Mouse (Mus musculus) MEL (cell line): ENCODE measurements at regions not wholly inside any gene's neighbourhood (a gene's known extent, or its start where the extent isn't known, plus 50 kb on each side); places are given as distances from the start of the nearest gene placed in this dataset.

Experiments
- DNase-seq: peaks from one replicate; pipeline ENCODE4 v3.0.0; 2011; ENCODE audit warnings: low read depth, low spot score
- H3K27ac ChIP-seq: 2 replicates; pipeline ENCODE4 v1.5.1; 2012; ENCODE audit warnings: low read depth, mild to moderate bottlenecking, control low read depth, low read length, moderate library complexity; ENCODE audit not compliant: control insufficient read depth
- H3K27me3 ChIP-seq, 2 experiments: fragments of 150-350 bp in 1 of 2; sonication (generic) in 1 of 2; 2 replicates each; pipeline ENCODE4 v1.6.1; 2012; ENCODE audit warnings: low read length in 2 of 2, mild to moderate bottlenecking in 2 of 2, improper control_type of control experiment in 1 of 2, moderate library complexity in 1 of 2; ENCODE audit not compliant: insufficient read depth in 2 of 2, control insufficient read depth in 1 of 2
- H3K36me3 ChIP-seq, 2 experiments: 2 replicates each; pipeline ENCODE4 v1.6.1; 2012 to 2014; ENCODE audit warnings: low read length in 2 of 2, improper control_type of control experiment in 1 of 2, inconsistent platforms in 1 of 2, mild to moderate bottlenecking in 1 of 2; ENCODE audit not compliant: insufficient read depth in 2 of 2, control insufficient read depth in 1 of 2
- H3K4me1 ChIP-seq, 2 experiments: fragments of 150-350 bp in 1 of 2; sonication (generic) in 1 of 2; 2 replicates each; pipeline ENCODE4 v1.6.1; 2012; ENCODE audit warnings: low read length in 2 of 2, improper control_type of control experiment in 1 of 2, mild to moderate bottlenecking in 1 of 2; ENCODE audit not compliant: insufficient read depth in 2 of 2, control insufficient read depth in 1 of 2
- H3K4me3 ChIP-seq, 2 experiments: fragments of 150-350 bp in 1 of 2; sonication (generic) in 1 of 2; 2 replicates each; pipeline ENCODE4 v1.5.1; 2012; ENCODE audit warnings: low read depth in 2 of 2, low read length in 2 of 2, mild to moderate bottlenecking in 2 of 2, moderate library complexity in 2 of 2, control low read depth in 1 of 2, improper control_type of control experiment in 1 of 2; ENCODE audit not compliant: control insufficient read depth in 1 of 2, insufficient read depth in 1 of 2
- H3K79me2 ChIP-seq: 2 replicates; pipeline ENCODE4 v1.6.1; 2012; ENCODE audit warnings: mild to moderate bottlenecking, low read length, moderate library complexity; ENCODE audit not compliant: control insufficient read depth, poor library complexity, insufficient read depth
- H3K9ac ChIP-seq: 2 replicates; pipeline ENCODE4 v1.6.1; 2012; ENCODE audit warnings: low read depth, mild to moderate bottlenecking, control low read depth, low read length, moderate library complexity; ENCODE audit not compliant: control insufficient read depth, poor library complexity, severe bottlenecking
- H3K9me3 ChIP-seq: fragments of 150-350 bp; sonication (generic); replicated peaks from 2 replicates; pipeline ENCODE4 v1.6.1; 2012; ENCODE audit warnings: mild to moderate bottlenecking, low read length, improper control_type of control experiment, moderate library complexity; ENCODE audit not compliant: insufficient read depth
- E2F4 ChIP-seq: IDR thresholded peaks from 2 replicates; pipeline ENCODE4 v1.6.1; 2011; ENCODE audit warnings: low read depth, low read length, improper control_type of control experiment, borderline replicate concordance
- ELF1 ChIP-seq: IDR thresholded peaks from 2 replicates; pipeline ENCODE4 v1.6.1; 2014; ENCODE audit warnings: low read depth, mild to moderate bottlenecking, inconsistent platforms, low read length, improper control_type of control experiment, moderate library complexity
- EP300 ChIP-seq, 2 experiments: IDR thresholded peaks; 2 replicates each; pipeline ENCODE4 v1.6.1; 2011; ENCODE audit warnings: improper control_type of control experiment in 2 of 2, low read length in 2 of 2, low read depth in 1 of 2, mild to moderate bottlenecking in 1 of 2
- GATA1 ChIP-seq: IDR thresholded peaks from 2 replicates; pipeline ENCODE4 v1.6.1; 2011; ENCODE audit warnings: low read depth, low read length, improper control_type of control experiment
- MAZ ChIP-seq: IDR thresholded peaks from 2 replicates; pipeline ENCODE4 v1.6.1; 2012; ENCODE audit warnings: low read depth, mild to moderate bottlenecking, inconsistent platforms, low read length, improper control_type of control experiment
- MXI1 ChIP-seq: IDR thresholded peaks from 2 replicates; pipeline ENCODE4 v1.6.1; 2011; ENCODE audit warnings: mild to moderate bottlenecking, low read depth, low read length, improper control_type of control experiment
- MYC ChIP-seq: IDR thresholded peaks from 2 replicates; pipeline ENCODE4 v1.6.1; 2011; ENCODE audit warnings: low read depth, mild to moderate bottlenecking, low read length, improper control_type of control experiment, moderate library complexity
- POLR2AphosphoS2 ChIP-seq: IDR thresholded peaks from 2 replicates; pipeline ENCODE4 v1.6.1; 2011; ENCODE audit warnings: low read length, improper control_type of control experiment
- POLR2AphosphoS5 ChIP-seq: IDR thresholded peaks from 2 replicates; pipeline ENCODE4 v1.6.1; 2012; ENCODE audit warnings: low read depth, borderline replicate concordance, mild to moderate bottlenecking, inconsistent platforms, low read length, moderate library complexity, mixed read lengths
- RCOR1 ChIP-seq: IDR thresholded peaks from 2 replicates; pipeline ENCODE4 v1.6.1; 2012; ENCODE audit warnings: low read depth, mild to moderate bottlenecking, inconsistent platforms, low read length, improper control_type of control experiment
- TBP ChIP-seq: IDR thresholded peaks from 2 replicates; pipeline ENCODE4 v1.8.0; 2011; ENCODE audit warnings: low read depth, low read length, improper control_type of control experiment
- TCF12 ChIP-seq: IDR thresholded peaks from 2 replicates; pipeline ENCODE4 v1.6.1; 2014; ENCODE audit warnings: low read depth, mild to moderate bottlenecking, inconsistent platforms, low read length, improper control_type of control experiment, moderate library complexity
- ZC3H11A ChIP-seq: IDR thresholded peaks from 2 replicates; pipeline ENCODE4 v1.6.1; 2012; ENCODE audit warnings: low read depth, mild to moderate bottlenecking, inconsistent platforms, low read length, improper control_type of control experiment
- ZMIZ1 ChIP-seq: IDR thresholded peaks from 2 replicates; pipeline ENCODE4 v1.6.1; 2012; ENCODE audit warnings: low read depth, mild to moderate bottlenecking, inconsistent platforms, low read length, improper control_type of control experiment, moderate library complexity
- ZNF384 ChIP-seq: IDR thresholded peaks from 2 replicates; pipeline ENCODE4 v1.6.1; 2012; ENCODE audit warnings: low read depth, mild to moderate bottlenecking, inconsistent platforms, low read length, improper control_type of control experiment

GRCm38 (mm10) chr1:77209395-77209794 is 305.5 kb downstream of the Epha4 start:
- Histone ChIP-seq H3K9ac (no peak overlapping the region), H3K36me3 (no peaks in the 10 kb centered on the region), H3K27ac (no peak overlapping the region), H3K4me3 (no peak overlapping the region), H3K79me2 (no peaks in the 10 kb centered on the region), H3K4me1 (no peaks in the 10 kb centered on the region), H3K27me3 (no peaks in the 10 kb centered on the region), H3K9me3 (no peaks in the 10 kb centered on the region)
- no peak for DNase-seq
- TF ChIP-seq ZNF384 (no peak), TCF12 (no peak), RCOR1 (no peak), E2F4 (no peak), EP300 (IDR thresholded peaks at IDR 0.05; ENCODE audit: low read depth in 1 of 2, low read length in 2 of 2) (no peak), ZMIZ1 (no peak)

DNA sequence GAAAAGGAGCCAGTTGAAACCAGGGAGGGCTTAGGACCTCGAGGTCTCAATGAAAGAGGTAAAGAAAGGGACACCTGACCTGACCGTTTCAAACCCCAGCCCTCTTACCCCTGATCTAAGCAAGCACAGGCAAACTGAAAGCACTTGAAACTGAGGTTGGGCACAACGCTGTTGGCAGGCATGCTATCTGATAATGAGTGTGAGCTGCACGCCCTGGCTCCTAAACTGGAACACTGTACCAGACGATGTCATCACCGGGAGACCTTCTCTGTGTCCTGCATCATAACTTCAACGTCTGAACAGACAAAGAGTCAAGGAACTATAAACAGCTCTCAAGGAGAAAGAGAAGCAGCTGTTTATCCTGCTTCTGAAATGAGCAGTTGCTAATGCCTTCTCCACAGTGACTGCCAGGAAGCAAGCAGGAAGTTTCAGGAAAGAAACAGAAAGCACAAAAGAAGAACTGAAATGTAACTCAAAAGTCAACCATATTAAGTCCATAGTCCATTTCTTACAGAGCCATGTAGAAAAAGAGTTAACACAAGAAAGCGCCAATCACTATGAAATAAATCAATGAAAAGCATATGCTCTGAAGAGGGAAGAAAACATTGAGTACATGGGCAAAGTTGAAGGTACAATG is 301.3 kb downstream of the Epha4 start:
- Histone ChIP-seq H3K9me3 (no peaks in the 10 kb centered on the region), H3K27me3 (no peaks in the 10 kb centered on the region), H3K9ac (no peak overlapping the region), H3K4me1 (no peaks in the 10 kb centered on the region), H3K79me2 (no peaks in the 10 kb centered on the region), H3K36me3 (no peaks in the 10 kb centered on the region), H3K27ac (no peak overlapping the region), H3K4me3 (no peak overlapping the region)
- TF ChIP-seq ZC3H11A (no peak), MXI1 (no peak), MYC (no peak), POLR2AphosphoS5 (no peak)
- no peak for DNase-seq

- H3K4me1 ChIP-seq: no peaks in the 10 kb centered on the region
- TF ChIP-seq ELF1: no peak
- TF ChIP-seq TBP: no peak
- TF ChIP-seq POLR2AphosphoS2: no peak
- no peak for TF ChIP-seq TCF12
- TF ChIP-seq GATA1: no peak
- no peak for TF ChIP-seq MAZ
- no peak overlapping the region for H3K27ac ChIP-seq
- no peaks in the 10 kb centered on the region for H3K79me2 ChIP-seq
- H3K9me3 ChIP-seq: no peaks in the 10 kb centered on the region
- H3K9ac ChIP-seq: no peak overlapping the region
- no peak overlapping the region for H3K4me3 ChIP-seq
- no peaks in the 10 kb centered on the region for H3K36me3 ChIP-seq
- DNase-seq: no peak
- H3K27me3 ChIP-seq: no peaks in the 10 kb centered on the region
These were observed 295.2 kb downstream of the Epha4 start for GRCm38 (mm10) chr1:77219488-77220321.
